Mouse (Mus musculus) activated CD4-positive, CD25-positive, alpha-beta regulatory T cell, adult 9 weeks (primary cell): ENCODE data around the gene Abcb5. TPM values are rescaled to one million over a fixed set of nuclear protein-coding genes. Genes with fewer than 3 reads are reported as not detected.

ENCODE experiments used
- polyA plus RNA-seq: library from polyadenylated mRNA; unstranded; fragments of 100-300 nt; shearing (Covaris generic); gene quantifications from one replicate; pipeline ENCODE4 v1.2.1, GENCODE M21; 2017

Gene Abcb5
- not detected for polyA plus RNA-seq

DNA sequence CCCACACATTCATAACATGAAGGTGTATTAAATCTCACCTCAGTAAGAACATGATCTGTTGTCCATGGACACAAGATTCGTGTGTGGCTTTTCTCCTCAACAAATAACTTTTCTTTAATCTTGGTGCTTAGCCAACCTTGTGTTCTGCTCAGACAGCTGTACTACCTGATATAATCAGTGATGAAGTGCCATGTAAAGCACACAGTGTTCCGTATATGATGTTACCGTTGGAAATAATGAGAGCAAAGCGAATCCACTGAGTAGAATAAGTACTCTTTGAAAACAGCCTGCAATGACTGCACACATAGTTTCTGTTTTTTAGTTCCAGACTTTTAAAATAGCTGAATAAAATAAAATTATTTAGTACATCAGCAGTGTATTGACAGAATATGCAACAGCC is at the start of gene Abcb5:
TSS of gene Abcb5 (minus strand) at position 101 of the 400 bp plus-strand sequence.

DNA sequence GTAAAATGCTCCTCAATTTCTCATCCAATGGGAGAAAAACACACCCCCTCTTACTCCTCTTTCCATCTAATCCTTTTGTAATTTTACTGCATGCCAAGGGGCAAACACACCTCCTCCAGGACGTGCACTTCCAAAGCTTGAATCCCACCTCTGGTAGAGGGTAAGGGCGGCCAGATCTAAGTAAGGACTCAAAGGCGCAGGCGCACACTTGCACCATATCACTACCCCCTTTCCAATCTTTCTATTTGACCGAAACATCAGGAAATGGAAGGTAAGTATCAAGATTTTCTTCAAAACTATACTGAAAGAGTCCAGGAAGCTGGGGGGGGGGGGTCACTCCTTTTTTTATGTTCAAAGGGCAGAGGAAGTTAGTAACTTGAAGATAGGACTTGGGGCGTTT is 120.0 kb downstream of the Abcb5 start, which contains the start of gene Sp8:
TSS of gene Sp8 (plus strand) at position 109 of the 400 bp plus-strand sequence.

Other genes with a start within 250 kb of the Abcb5 start
- not detected for gene Sp8, start 120.1 kb downstream of the Abcb5 start, polyA plus RNA-seq